Mouse (Mus musculus): ENCODE results near the gene Trim38.

The Trim38 gene

GRCm38 (mm10) chr13:23836630-23837029 lies 66.9 kb downstream of the Trim38 start:
- no peak for DNase-seq (ENCODE audit: low spot score)

DNA sequence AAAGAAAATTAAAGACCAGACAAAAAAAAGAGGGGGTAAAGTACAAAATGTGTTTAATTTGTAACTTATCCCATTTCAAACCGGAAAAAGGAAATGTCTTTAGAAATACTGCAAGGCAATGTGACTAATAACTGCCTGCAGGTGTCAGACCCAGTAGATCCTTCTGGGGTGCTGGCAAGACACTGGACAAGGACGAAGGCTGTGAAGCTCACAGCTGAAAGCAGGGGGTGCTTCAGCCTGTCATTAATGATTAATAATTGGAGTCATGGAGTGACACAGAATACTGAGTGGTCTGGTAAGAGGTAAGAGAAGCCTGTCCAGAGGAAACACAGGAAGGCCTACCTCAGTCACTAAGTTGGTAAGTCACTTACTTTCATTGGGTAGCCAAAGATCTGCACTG lies 69.6 kb downstream of the Trim38 start, which contains the start of gene Slc17a3:
TSS of gene Slc17a3 (plus strand) at position 127 of the 400 bp plus-strand sequence.
- DNase-seq (ENCODE audit: low spot score): no peak

All from ovary, postnatal 36 days (tissue).